21 mouse cellular contexts compared by ENCODE assay signal in the genomic region with DNA sequence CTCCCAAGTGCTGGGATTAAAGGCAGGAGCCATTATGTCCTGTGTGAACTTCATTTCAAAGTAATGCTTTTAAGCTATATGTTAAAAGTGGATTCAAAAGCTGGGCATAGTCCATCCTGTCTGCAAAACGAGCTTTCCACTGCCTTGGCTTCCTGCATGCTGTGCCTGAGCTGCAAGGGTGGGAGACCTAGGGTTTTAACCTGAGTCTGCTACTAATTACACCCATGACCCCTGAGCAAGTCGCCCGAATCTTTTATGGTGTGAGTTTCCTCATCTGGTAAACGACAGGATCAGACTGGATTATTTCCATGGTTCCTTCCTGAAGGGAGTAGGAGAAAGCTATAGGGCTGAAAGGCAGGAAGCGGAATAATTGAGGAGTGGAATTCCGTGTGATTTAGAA. TPM values are rescaled to one million over a fixed set of nuclear protein-coding genes. Genes with fewer than 3 reads are reported as not detected.
DNase-seq lines count a peak whose midpoint lies in the region; ATAC-seq and TF ChIP-seq lines count a peak whose summit lies in the region.
"Had no signal": no experiment of that assay in that cellular context is flagged by ENCODE, and none has a peak within 500 bp of the region (broad histone marks: within the 10 kb centered on the region; RNA-seq: fewer than 3 reads in every experiment).

No protein-coding gene starts in this region.

- H3K27ac ChIP-seq in lung, embryonic 14.5 days (ENCODE audit: low read depth) = peak overlapping the region; percentile 61
- peak overlapping the region; percentile 65 for H3K27ac ChIP-seq in kidney, postnatal 0 days
- H3K27ac ChIP-seq in midbrain, postnatal 0 days (ENCODE audit: low read depth, low read length) = no peak overlapping the region
- H3K27ac ChIP-seq: embryonic facial prominence, embryonic 15.5 days; forebrain, embryonic 12.5 days; heart, embryonic 15.5 days; liver, embryonic 13.5 days had no signal

- WGBS in lung, embryonic 14.5 days = 39% methylated on average over 6 of the region's 6 CpGs
- WGBS in kidney, postnatal 0 days = 39% methylated on average over 6 of the region's 6 CpGs
- 55% methylated on average over 6 of the region's 6 CpGs for WGBS in midbrain, postnatal 0 days

- H3K36me3 ChIP-seq in lung, embryonic 14.5 days (ENCODE audit: insufficient read depth) = no peaks in the 10 kb centered on the region
- no peaks in the 10 kb centered on the region for H3K36me3 ChIP-seq in kidney, postnatal 0 days (ENCODE audit: insufficient read depth, low read length)
- H3K36me3 ChIP-seq in midbrain, postnatal 0 days (ENCODE audit: insufficient read depth, low read length) = no peaks in the 10 kb centered on the region
- H3K36me3 ChIP-seq: embryonic facial prominence, embryonic 15.5 days; heart, embryonic 15.5 days had no signal

- TF ChIP-seq CTCF in lung, embryonic 14.5 days (IDR thresholded peaks at IDR 0.05; ENCODE audit: low read depth) = no peak
- no peak for TF ChIP-seq CTCF in kidney, postnatal 0 days (IDR thresholded peaks at IDR 0.05; ENCODE audit: low read depth)
- no peak for TF ChIP-seq CTCF in midbrain, postnatal 0 days (IDR thresholded peaks at IDR 0.05)

- H3K4me3 ChIP-seq in lung, embryonic 14.5 days (ENCODE audit: low read depth, low read length) = no peak overlapping the region
- no peak overlapping the region for H3K4me3 ChIP-seq in kidney, postnatal 0 days (replicated peaks; ENCODE audit: low read depth, low read length)
- no peak overlapping the region for H3K4me3 ChIP-seq in midbrain, postnatal 0 days (ENCODE audit: low read depth, low read length)
- H3K4me3 ChIP-seq: embryonic facial prominence, embryonic 15.5 days; forebrain, embryonic 12.5 days; heart, embryonic 15.5 days; liver, embryonic 13.5 days had no signal

- H3K9ac ChIP-seq in lung, embryonic 14.5 days = no peak overlapping the region
- no peak overlapping the region for H3K9ac ChIP-seq in kidney, postnatal 0 days (ENCODE audit: low read depth, low read length)
- no peak overlapping the region for H3K9ac ChIP-seq in midbrain, postnatal 0 days (replicated peaks; ENCODE audit: low read length, poor library complexity, severe bottlenecking)
- H3K9ac ChIP-seq: embryonic facial prominence, embryonic 15.5 days; forebrain, embryonic 12.5 days; heart, embryonic 15.5 days; liver, embryonic 13.5 days had no signal

- H3K27me3 ChIP-seq in lung, embryonic 14.5 days (ENCODE audit: insufficient read depth, low read length) = no peaks in the 10 kb centered on the region
- H3K27me3 ChIP-seq in kidney, postnatal 0 days (ENCODE audit: insufficient read depth, low read length) = no peaks in the 10 kb centered on the region
- H3K27me3 ChIP-seq in midbrain, postnatal 0 days (ENCODE audit: insufficient read depth, low read length) = no peaks in the 10 kb centered on the region
- H3K27me3 ChIP-seq: embryonic facial prominence, embryonic 15.5 days; forebrain, embryonic 12.5 days; heart, embryonic 15.5 days; liver, embryonic 13.5 days had no signal

- intact Hi-C loops in left cerebral cortex, postnatal 25 days (cut with DNase I) = no loop called here

- no peak for DNase-seq in lung, embryonic 14.5 days
- DNase-seq in lung, postnatal 25 days (ENCODE audit: low spot score) = no peak
- peak; percentile 49 for DNase-seq in hindlimb bud, embryonic 11.5 days (ENCODE audit: extremely low spot score, low read depth, low spot score)
- peak; percentile 46 for DNase-seq in kidney, postnatal 0 days (ENCODE audit: low spot score)
- DNase-seq in mesoderm, embryonic 11.5 days (ENCODE audit: low read depth, low spot score) = peak; percentile 4
- DNase-seq in left cerebral cortex, postnatal 25 days (ENCODE audit: low spot score in 2 of 2) = no peak
- DNase-seq in midbrain, postnatal 0 days (ENCODE audit: low spot score) = no peak
- DNase-seq: adrenal gland, adult 2 months; cerebellum, adult 11 months; cerebellum, postnatal 36 days; liver, embryonic 13.5 days; midbrain, embryonic 14.5 days; right cerebral cortex, postnatal 4 days had no signal

- H3K4me1 ChIP-seq in lung, embryonic 14.5 days (ENCODE audit: insufficient read depth) = no peaks in the 10 kb centered on the region; the same call in 1 of the 2 replicates
- H3K4me1 ChIP-seq in kidney, postnatal 0 days (replicated peaks; ENCODE audit: insufficient read depth, low read length) = no peaks in the 10 kb centered on the region
- H3K4me1 ChIP-seq in midbrain, postnatal 0 days (ENCODE audit: insufficient read depth, low read length) = no peaks in the 10 kb centered on the region
- H3K4me1 ChIP-seq: embryonic facial prominence, embryonic 15.5 days; forebrain, embryonic 12.5 days had no signal

- ATAC-seq in lung, embryonic 14.5 days (ENCODE audit: insufficient read depth) = no peak
- peak; percentile 54 for ATAC-seq in kidney, postnatal 0 days (replicated peaks; ENCODE audit: low FRiP score, low read depth)
- no peak for ATAC-seq in midbrain, postnatal 0 days (ENCODE audit: low FRiP score)

- H3K9me3 ChIP-seq in lung, embryonic 14.5 days (ENCODE audit: low read depth, low read length) = no peaks in the 10 kb centered on the region
- no peaks in the 10 kb centered on the region for H3K9me3 ChIP-seq in kidney, postnatal 0 days (replicated peaks; ENCODE audit: low read length)
- no peaks in the 10 kb centered on the region for H3K9me3 ChIP-seq in midbrain, postnatal 0 days (ENCODE audit: low read length)
- H3K9me3 ChIP-seq: embryonic facial prominence, embryonic 15.5 days; forebrain, embryonic 12.5 days; G1E; heart, embryonic 15.5 days; liver, embryonic 13.5 days had no signal

- H3K4me2 ChIP-seq in lung, embryonic 14.5 days = no peak overlapping the region
- H3K4me2 ChIP-seq in kidney, postnatal 0 days (ENCODE audit: low read length) = no peak overlapping the region
- H3K4me2 ChIP-seq in midbrain, postnatal 0 days (ENCODE audit: low read depth, low read length, poor library complexity, severe bottlenecking) = no peak overlapping the region
- H3K4me2 ChIP-seq: embryonic facial prominence, embryonic 15.5 days; forebrain, embryonic 12.5 days; heart, embryonic 15.5 days; liver, embryonic 13.5 days had no signal

RNA-seq across cellular contexts. Expression of a gene that starts 13.8 kb away (rescaled TPM):
- 27.8 and 29.9 TPM in 2 replicates for polyA plus RNA-seq in lung, embryonic 14.5 days (2014; fragmentation: Nextera tagmentation; extraction: Ambion mirVana)
- polyA plus RNA-seq in kidney, postnatal 0 days (2015; fragmentation: Nextera tagmentation; extraction: Ambion mirVana) = 30.4 and 31.7 TPM in 2 replicates
- 10 to 100 TPM; 27.6 to 30.0 TPM for total RNA-seq in left cerebral cortex, postnatal 25 days (2021)
- 20.7 and 32.2 TPM in 2 replicates for total RNA-seq in midbrain, postnatal 0 days (2014; rRNA removed)
- 12.1 and 14.0 TPM in 2 replicates for polyA plus RNA-seq in midbrain, postnatal 0 days (2015; fragmentation: Nextera tagmentation; extraction: Ambion mirVana)

RNA-seq across cellular contexts. Expression of a gene that starts 20.7 kb away (rescaled TPM):
- polyA plus RNA-seq in lung, embryonic 14.5 days (2014; fragmentation: Nextera tagmentation; extraction: Ambion mirVana) = 2.2 and 4.5 TPM in 2 replicates
- 2.4 and 2.5 TPM in 2 replicates for polyA plus RNA-seq in kidney, postnatal 0 days (2015; fragmentation: Nextera tagmentation; extraction: Ambion mirVana)
- not detected for total RNA-seq in left cerebral cortex, postnatal 25 days (2021)
- total RNA-seq in midbrain, postnatal 0 days (2014; rRNA removed) = not detected in 2 replicates
- polyA plus RNA-seq in midbrain, postnatal 0 days (2015; fragmentation: Nextera tagmentation; extraction: Ambion mirVana) = not detected in 2 replicates
- total RNA-seq: adrenal gland, adult 2 months; left cerebral cortex, adult 8-10 months had no signal
- polyA plus RNA-seq: adrenal gland, adult 2 months; G1E; gonadal fat pad, adult 2 months had no signal

RNA-seq across cellular contexts. Expression of a gene that starts 56.1 kb away (rescaled TPM):
- polyA plus RNA-seq in lung, embryonic 14.5 days (2014; fragmentation: Nextera tagmentation; extraction: Ambion mirVana) = not detected in 2 replicates
- polyA plus RNA-seq in kidney, postnatal 0 days (2015; fragmentation: Nextera tagmentation; extraction: Ambion mirVana) = not detected in 2 replicates
- not detected for total RNA-seq in left cerebral cortex, postnatal 25 days (2021)
- total RNA-seq in midbrain, postnatal 0 days (2014; rRNA removed) = not detected in 2 replicates
- not detected in 2 replicates for polyA plus RNA-seq in midbrain, postnatal 0 days (2015; fragmentation: Nextera tagmentation; extraction: Ambion mirVana)
- total RNA-seq: adrenal gland, adult 2 months; G1E; left cerebral cortex, adult 8-10 months had no signal
- polyA plus RNA-seq: adrenal gland, adult 2 months; embryonic facial prominence, embryonic 15.5 days; forebrain, embryonic 12.5 days; G1E; gonadal fat pad, adult 2 months; heart, embryonic 15.5 days; hindbrain, embryonic 16.5 days; liver, embryonic 13.5 days; midbrain, embryonic 14.5 days; neural tube, embryonic 11.5 days had no signal

Comparison
In these comparisons a context has a peak if more than half of its experiments do, and no peak if none do; other contexts are left out.
1. DNase-seq: peak in hindlimb bud, embryonic 11.5 days (single experiment), kidney, postnatal 0 days (single experiment) and mesoderm, embryonic 11.5 days (single experiment); none in lung, embryonic 14.5 days (single experiment), lung, postnatal 25 days (single experiment), left cerebral cortex, postnatal 25 days (0 of 2) and midbrain, postnatal 0 days (single experiment).